Mouse (Mus musculus): ENCODE data around the gene Inpp1.
"Not testable (repeated sequence)": the region's sequence is repeated elsewhere in the genome, so short reads cannot be mapped to it uniquely, and the experiment has no call there.

Gene Inpp1

GRCm38 (mm10) chr1:52816910-52817812 is at the start of gene Inpp1:
Gene Inpp1 (minus strand): TSS chr1:52817688.
- Histone ChIP-seq H3K4me3 (replicated peaks; ENCODE audit: low read length) (peak within 1 kb of the TSS; percentile 83), H3K27me3 (ENCODE audit: insufficient read depth, low read length) (peaks cover 33% of the 10 kb centered on the region), H3K4me1 (replicated peaks; ENCODE audit: low read depth, low read length) (peaks cover 10% of the 10 kb centered on the region), H3K9me3 (ENCODE audit: low read length) (no peaks in the 10 kb centered on the region), H3K36me3 (ENCODE audit: insufficient read depth, low read length) (no peaks in the 10 kb centered on the region)
- TF ChIP-seq CTCF (conservative IDR thresholded peaks at IDR 0.05; ENCODE audit: low read length) (no peak), NANOG (IDR thresholded peaks at IDR 0.05; ENCODE audit: borderline replicate concordance, low read length) (no peak), POU5F1 (IDR thresholded peaks at IDR 0.05; ENCODE audit: borderline replicate concordance, low read length) (no peak)

- Histone ChIP-seq H3K4me3 (replicated peaks; ENCODE audit: low read length) (no peak overlapping the region), H3K9me3 (ENCODE audit: low read length) (no peaks in the 10 kb centered on the region), H3K4me1 (replicated peaks; ENCODE audit: low read depth, low read length) (peaks cover 11% of the 10 kb centered on the region), H3K27me3 (ENCODE audit: insufficient read depth, low read length) (no peaks in the 10 kb centered on the region), H3K36me3 (ENCODE audit: insufficient read depth, low read length) (no peaks in the 10 kb centered on the region)
- TF ChIP-seq NANOG (IDR thresholded peaks at IDR 0.05; ENCODE audit: borderline replicate concordance, low read length) (no peak), CTCF (conservative IDR thresholded peaks at IDR 0.05; ENCODE audit: low read length) (no peak), POU5F1 (IDR thresholded peaks at IDR 0.05; ENCODE audit: borderline replicate concordance, low read length) (no peak)
These were observed 48.5 kb upstream of the Inpp1 start for GRCm38 (mm10) chr1:52866007-52866406.

- TF ChIP-seq CTCF (conservative IDR thresholded peaks at IDR 0.05; ENCODE audit: low read length) (no peak), POU5F1 (IDR thresholded peaks at IDR 0.05; ENCODE audit: borderline replicate concordance, low read length) (peak; percentile 75; the same call in 1 of the 2 replicates), NANOG (IDR thresholded peaks at IDR 0.05; ENCODE audit: borderline replicate concordance, low read length) (no peak)
- Histone ChIP-seq H3K36me3 (ENCODE audit: insufficient read depth, low read length) (no peaks in the 10 kb centered on the region; the same call in 1 of the 2 replicates), H3K4me3 (replicated peaks; ENCODE audit: low read length) (no peak overlapping the region), H3K4me1 (replicated peaks; ENCODE audit: low read depth, low read length) (peaks cover 11% of the 10 kb centered on the region), H3K27me3 (ENCODE audit: insufficient read depth, low read length) (no peaks in the 10 kb centered on the region), H3K9me3 (ENCODE audit: low read length) (no peaks in the 10 kb centered on the region)
These were observed 46.7 kb upstream of the Inpp1 start for GRCm38 (mm10) chr1:52864220-52864619.

GRCm38 (mm10) chr1:52855904-52856601 is 38.6 kb upstream of the Inpp1 start:
- TF ChIP-seq CTCF (conservative IDR thresholded peaks at IDR 0.05; ENCODE audit: low read length) (no peak), NANOG (IDR thresholded peaks at IDR 0.05; ENCODE audit: borderline replicate concordance, low read length) (no peak), POU5F1 (IDR thresholded peaks at IDR 0.05; ENCODE audit: borderline replicate concordance, low read length) (no peak)
- no peaks in the 10 kb centered on the region for H3K4me1 ChIP-seq (replicated peaks; ENCODE audit: low read depth, low read length)

GRCm38 (mm10) chr1:52854029-52854428 is 36.5 kb upstream of the Inpp1 start:
- H3K4me3 ChIP-seq (replicated peaks; ENCODE audit: low read length); H3K36me3 ChIP-seq (ENCODE audit: insufficient read depth, low read length): not testable (repeated sequence)
- TF ChIP-seq CTCF (conservative IDR thresholded peaks at IDR 0.05; ENCODE audit: low read length): peak; percentile 26; the same call in 1 of the 2 replicates

More at GRCm38 (mm10) chr1:52855904-52856601, 38.6 kb upstream of the Inpp1 start:
- no peaks in the 10 kb centered on the region for H3K9me3 ChIP-seq (ENCODE audit: low read length)
- H3K36me3 ChIP-seq (ENCODE audit: insufficient read depth, low read length): no peaks in the 10 kb centered on the region; the same call in 1 of the 2 replicates
- no peak overlapping the region for H3K4me3 ChIP-seq (replicated peaks; ENCODE audit: low read length)
- H3K27me3 ChIP-seq (ENCODE audit: insufficient read depth, low read length): no peaks in the 10 kb centered on the region

DNA sequence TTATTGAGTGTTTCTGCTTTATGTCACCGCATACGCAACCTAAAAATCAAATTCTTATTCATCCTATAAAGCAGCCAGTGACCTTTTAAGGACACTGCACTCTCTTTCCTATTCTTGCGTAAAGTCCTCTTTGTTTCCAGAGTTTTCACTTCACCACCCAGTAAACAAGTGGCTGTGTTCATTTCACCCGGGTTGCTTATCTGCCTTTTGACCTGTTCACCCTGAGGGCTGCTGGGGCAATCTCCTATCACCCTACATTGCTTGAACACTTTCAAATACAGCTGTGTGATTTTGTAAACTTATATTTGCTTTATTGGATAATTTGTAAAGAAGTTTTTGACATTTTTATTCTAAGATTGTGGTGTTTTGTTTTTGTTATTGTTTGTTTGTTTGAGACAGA is 31.9 kb upstream of the Inpp1 start:
- Histone ChIP-seq H3K9me3 (ENCODE audit: low read length) (no peaks in the 10 kb centered on the region), H3K36me3 (ENCODE audit: insufficient read depth, low read length) (no peaks in the 10 kb centered on the region), H3K4me1 (replicated peaks; ENCODE audit: low read depth, low read length) (peaks cover 21% of the 10 kb centered on the region), H3K27me3 (ENCODE audit: insufficient read depth, low read length) (no peaks in the 10 kb centered on the region), H3K4me3 (replicated peaks; ENCODE audit: low read length) (no peak overlapping the region)
- TF ChIP-seq NANOG (IDR thresholded peaks at IDR 0.05; ENCODE audit: borderline replicate concordance, low read length) (no peak), CTCF (conservative IDR thresholded peaks at IDR 0.05; ENCODE audit: low read length) (no peak), POU5F1 (IDR thresholded peaks at IDR 0.05; ENCODE audit: borderline replicate concordance, low read length) (no peak)

More at GRCm38 (mm10) chr1:52854029-52854428, 36.5 kb upstream of the Inpp1 start:
- H3K4me1 ChIP-seq (replicated peaks; ENCODE audit: low read depth, low read length); H3K9me3 ChIP-seq (ENCODE audit: low read length); H3K27me3 ChIP-seq (ENCODE audit: insufficient read depth, low read length): not testable (repeated sequence)

DNA sequence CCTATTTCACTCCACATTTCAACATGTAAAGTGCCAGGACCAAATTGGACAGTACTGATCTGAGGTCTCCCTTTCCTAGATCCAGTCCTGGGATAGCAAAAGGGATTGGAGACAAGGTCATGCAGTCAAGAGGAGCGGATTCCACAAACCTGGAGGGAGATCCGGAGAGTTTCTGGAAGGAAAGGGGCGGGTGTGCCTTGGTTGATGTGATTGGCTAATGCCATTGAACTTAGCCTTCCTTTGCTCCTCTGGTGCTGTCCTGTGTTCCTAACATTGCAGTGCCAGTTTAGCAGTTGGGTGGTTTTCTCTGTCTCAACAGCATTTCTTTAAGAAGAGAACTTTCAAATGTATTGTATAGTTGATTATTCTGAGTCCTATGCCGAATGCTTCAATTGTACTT is 29.1 kb upstream of the Inpp1 start:
- Histone ChIP-seq H3K4me3 (replicated peaks; ENCODE audit: low read length) (no peak overlapping the region), H3K36me3 (ENCODE audit: insufficient read depth, low read length) (no peaks in the 10 kb centered on the region), H3K27me3 (ENCODE audit: insufficient read depth, low read length) (no peaks in the 10 kb centered on the region), H3K4me1 (replicated peaks; ENCODE audit: low read depth, low read length) (peaks cover 28% of the 10 kb centered on the region), H3K9me3 (ENCODE audit: low read length) (no peaks in the 10 kb centered on the region)
- TF ChIP-seq NANOG (IDR thresholded peaks at IDR 0.05; ENCODE audit: borderline replicate concordance, low read length) (no peak), CTCF (conservative IDR thresholded peaks at IDR 0.05; ENCODE audit: low read length) (no peak), POU5F1 (IDR thresholded peaks at IDR 0.05; ENCODE audit: borderline replicate concordance, low read length) (no peak)

All from E14TG2a.4 (cell line).